Mouse (Mus musculus) small intestine, adult 2 months (tissue): ENCODE results near the gene Ankrd24. TPM values are rescaled to one million over a fixed set of nuclear protein-coding genes. Genes with fewer than 3 reads are reported as not detected.
"Not testable (repeated sequence)": the region's sequence is repeated elsewhere in the genome, so short reads cannot be mapped to it uniquely, and the experiment has no call there.

ENCODE experiments used
- H3K27ac ChIP-seq: fragments of 200-500 bp; 2 replicates; pipeline ENCODE4 v1.5.1; 2012; ENCODE audit warnings: low read depth, low read length, control low read depth, inconsistent platforms; ENCODE audit not compliant: insufficient read depth
- H3K27me3 ChIP-seq: fragments of 200-500 bp; 2 replicates; pipeline ENCODE4 v1.6.1; 2012; ENCODE audit warnings: mild to moderate bottlenecking, moderate library complexity, low read length, inconsistent platforms; ENCODE audit not compliant: control insufficient read depth, insufficient read depth
- H3K36me3 ChIP-seq: fragments of 200-500 bp; 2 replicates; pipeline ENCODE4 v1.6.1; 2012; ENCODE audit warnings: mild to moderate bottlenecking, low read length, control low read depth, inconsistent platforms; ENCODE audit not compliant: control insufficient read depth, insufficient read depth
- H3K4me1 ChIP-seq: fragments of 200-500 bp; 2 replicates; pipeline ENCODE4 v1.6.1; 2012; ENCODE audit warnings: low read length, inconsistent platforms, mixed read lengths; ENCODE audit not compliant: control insufficient read depth, insufficient read depth, insufficient read length
- H3K4me3 ChIP-seq: fragments of 200-500 bp; 2 replicates; pipeline ENCODE4 v1.5.1; 2012; ENCODE audit warnings: low read depth, mild to moderate bottlenecking, control low read depth, inconsistent platforms, low read length, moderate library complexity
- CTCF ChIP-seq: fragments of 200-500 bp; IDR thresholded peaks from 2 replicates; pipeline ENCODE4 v1.5.1; 2012; ENCODE audit warnings: low read depth, mild to moderate bottlenecking, control low read depth, inconsistent platforms, low read length, moderate library complexity, mixed read lengths; ENCODE audit not compliant: insufficient replicate concordance, insufficient read length; ENCODE audit errors: extremely low read depth
- POLR2A ChIP-seq: fragments of 200-500 bp; IDR thresholded peaks from 2 replicates; pipeline ENCODE4 v1.6.1; 2012; ENCODE audit warnings: low read depth, mild to moderate bottlenecking, control low read depth, inconsistent platforms, low read length, moderate library complexity
- WGBS: fragments of 180-500 bp; shearing (Covaris S2); methylation state at CpG from one replicate; pipeline ENCODE4 v1.1.7; 2018; 5-methylcytosine and 5-hydroxymethylcytosine counted together
- polyA plus RNA-seq: library from polyadenylated mRNA; depleted of rRNA; stranded (reverse); fragments of >200 nt; gene quantifications from 2 replicates; pipeline ENCODE4 v1.2.3, GENCODE M21; 2012

Ankrd24 gene
- polyA plus RNA-seq, 1 experiment, result 11.3 TPM

DNA sequence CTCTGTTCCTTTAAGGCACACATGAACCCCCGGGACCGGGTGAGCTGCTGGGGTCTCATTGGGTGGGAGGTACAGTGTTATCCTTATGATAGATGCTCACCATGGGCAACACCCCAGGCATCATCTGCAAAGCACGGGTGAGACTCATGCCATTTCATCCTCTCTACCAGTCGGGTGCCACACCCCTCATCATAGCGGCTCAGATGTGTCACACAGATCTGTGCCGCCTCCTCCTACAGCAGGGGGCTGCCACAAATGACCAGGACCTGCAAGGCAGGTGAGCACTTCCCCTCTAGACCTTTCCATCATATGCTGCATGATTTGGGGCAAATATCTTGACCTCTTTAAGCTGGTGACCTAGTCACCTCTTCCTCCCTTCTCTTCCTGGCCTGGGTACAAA, 9.8 kb downstream of the Ankrd24 start:
- Histone ChIP-seq H3K27ac (no peak overlapping the region), H3K4me3 (no peak overlapping the region), H3K36me3 (no peaks in the 10 kb centered on the region), H3K4me1 (peaks cover 10% of the 10 kb centered on the region), H3K27me3 (no peaks in the 10 kb centered on the region)
- TF ChIP-seq CTCF (no peak), POLR2A (no peak)
- 60% methylated on average over 6 of the region's 6 CpGs for WGBS

DNA sequence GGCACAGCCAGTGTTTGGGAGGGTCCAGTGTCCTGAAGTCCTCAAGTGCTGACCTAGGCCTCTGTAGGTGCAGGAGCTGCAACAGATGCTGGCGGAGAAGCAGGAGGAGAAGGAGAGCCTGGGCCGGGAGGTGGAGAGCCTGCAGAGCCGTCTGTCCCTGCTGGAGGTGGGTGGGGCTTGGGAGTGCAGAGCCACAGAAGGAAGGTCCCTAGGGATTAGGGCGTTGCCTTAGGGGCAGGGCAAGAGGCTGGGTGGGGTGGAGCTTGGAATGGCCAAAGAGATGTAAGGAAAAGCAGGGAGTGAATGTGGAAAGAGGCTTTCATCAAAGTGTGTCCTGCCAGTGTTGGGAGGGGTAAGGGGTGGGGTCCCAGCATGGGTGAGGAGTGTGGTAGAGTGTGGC, 12.5 kb downstream of the Ankrd24 start:
- not testable (repeated sequence) for H3K27me3 ChIP-seq, H3K27ac ChIP-seq, H3K4me3 ChIP-seq, H3K4me1 ChIP-seq, H3K36me3 ChIP-seq
- WGBS, result 49% methylated on average over 4 of the region's 4 CpGs

DNA sequence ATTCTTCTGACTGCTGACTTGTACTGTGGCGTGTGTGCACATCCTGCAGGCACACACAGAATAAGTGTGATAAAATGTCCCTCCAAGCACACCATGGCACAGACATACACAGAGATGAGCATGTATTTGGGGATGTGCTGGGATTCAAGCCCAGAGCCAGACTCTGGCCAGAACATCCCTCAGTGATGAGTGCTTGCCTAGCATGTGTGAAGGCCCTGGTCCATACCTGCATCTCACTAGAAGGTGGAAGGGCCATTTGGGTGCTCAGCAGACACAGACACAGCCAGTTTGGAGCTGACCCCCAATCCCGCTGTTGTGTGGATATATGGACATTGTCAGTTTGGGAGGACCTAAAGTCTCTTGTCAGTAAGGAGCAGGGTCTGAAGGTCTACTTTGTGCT, 13.2 kb downstream of the Ankrd24 start:
- no peak overlapping the region for H3K27ac ChIP-seq
- H3K27me3 ChIP-seq, result no peaks in the 10 kb centered on the region
- H3K4me1 ChIP-seq, result peaks cover 9% of the 10 kb centered on the region; the same call in 1 of the 2 replicates
- TF ChIP-seq POLR2A, result no peak
- no peak for TF ChIP-seq CTCF
- WGBS, result 94% methylated on average over 2 of the region's 2 CpGs
- no peaks in the 10 kb centered on the region for H3K36me3 ChIP-seq
- no peak overlapping the region for H3K4me3 ChIP-seq

DNA sequence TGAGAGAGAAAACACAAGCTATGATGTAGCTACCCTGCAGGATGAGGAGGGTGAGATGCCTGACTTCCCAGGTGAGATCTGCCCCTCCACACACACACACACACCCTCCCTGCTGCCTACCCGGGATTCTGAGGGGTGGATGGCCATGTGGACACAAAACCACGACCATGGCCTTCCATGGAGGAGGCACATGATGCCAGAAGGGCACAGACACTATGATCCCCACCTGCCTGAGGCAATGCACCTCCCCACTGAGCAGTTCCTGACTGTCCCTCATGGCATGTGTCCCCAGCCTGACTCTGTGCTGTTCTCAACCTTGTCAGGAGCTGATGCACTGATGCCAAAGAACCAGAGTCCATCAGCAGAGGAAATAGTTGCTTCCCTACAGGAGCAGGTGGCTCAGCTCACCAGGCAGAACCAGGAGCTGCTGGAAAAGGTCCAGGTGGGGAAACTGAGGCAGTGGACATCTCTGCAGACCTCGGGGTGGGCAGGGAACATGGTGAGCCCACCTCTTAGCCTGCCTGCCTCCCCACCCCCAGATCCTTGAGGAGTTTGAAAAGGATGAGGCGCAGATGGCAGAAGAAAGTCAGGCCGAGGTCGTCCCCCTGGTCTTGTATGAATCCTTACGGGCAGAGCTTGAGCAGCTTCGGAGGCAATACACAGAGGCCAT, 13.8 kb downstream of the Ankrd24 start:
- H3K27ac ChIP-seq, result no peak overlapping the region
- peak overlapping the region; percentile 85; the same call in 1 of the 2 replicates for H3K4me3 ChIP-seq
- WGBS, result 64% methylated on average over 8 of the region's 8 CpGs
- TF ChIP-seq CTCF (no peak), POLR2A (no peak)
- peaks cover 9% of the 10 kb centered on the region; the same call in 1 of the 2 replicates for H3K4me1 ChIP-seq
- no peaks in the 10 kb centered on the region for H3K27me3 ChIP-seq
- H3K36me3 ChIP-seq, result no peaks in the 10 kb centered on the region

DNA sequence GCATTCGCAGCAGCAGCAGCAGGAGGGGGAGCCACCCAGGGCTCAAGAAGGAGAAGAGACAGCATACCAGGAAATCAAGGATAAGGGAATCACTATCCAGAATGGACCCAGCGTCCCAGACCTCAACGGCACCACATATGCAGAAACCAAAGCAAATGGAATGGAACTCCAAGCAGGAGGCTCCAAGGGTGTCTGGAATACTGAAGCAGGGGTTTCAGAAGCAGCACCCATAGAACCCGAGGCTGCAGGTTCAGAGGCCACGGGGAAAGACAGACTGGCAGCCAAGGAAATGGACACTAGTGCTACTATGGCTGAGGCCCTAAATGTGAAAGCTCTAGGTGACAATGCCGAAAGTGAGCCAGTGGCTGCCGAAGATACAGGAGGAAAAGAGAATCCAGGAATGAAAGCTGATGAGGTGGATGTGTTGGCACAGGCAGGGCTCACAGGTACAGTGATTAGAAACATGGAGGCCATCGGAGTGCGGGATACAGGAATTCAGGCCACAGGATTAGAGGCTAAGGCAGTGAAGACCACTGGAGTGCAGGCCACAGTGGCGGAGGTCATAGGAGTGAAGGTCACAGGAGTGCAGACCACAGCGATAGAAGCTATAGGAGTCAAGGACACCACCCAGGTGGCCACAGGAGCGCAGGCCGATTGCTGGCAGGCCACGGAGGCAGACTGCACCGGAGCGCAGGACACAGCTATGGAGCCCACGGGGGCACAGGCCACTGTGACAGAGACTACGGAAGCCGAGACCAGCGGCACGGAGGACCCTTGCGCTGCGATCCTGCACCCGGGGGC, 14.5 kb downstream of the Ankrd24 start:
- TF ChIP-seq POLR2A, result no peak
- TF ChIP-seq CTCF, result no peak
- Histone ChIP-seq H3K4me1 (peaks cover 9% of the 10 kb centered on the region; the same call in 1 of the 2 replicates), H3K27ac (peak overlapping the region; percentile 88), H3K36me3 (no peaks in the 10 kb centered on the region), H3K4me3 (peak overlapping the region; percentile 85), H3K27me3 (no peaks in the 10 kb centered on the region)
- 9% methylated on average over 24 of the region's 24 CpGs for WGBS

DNA sequence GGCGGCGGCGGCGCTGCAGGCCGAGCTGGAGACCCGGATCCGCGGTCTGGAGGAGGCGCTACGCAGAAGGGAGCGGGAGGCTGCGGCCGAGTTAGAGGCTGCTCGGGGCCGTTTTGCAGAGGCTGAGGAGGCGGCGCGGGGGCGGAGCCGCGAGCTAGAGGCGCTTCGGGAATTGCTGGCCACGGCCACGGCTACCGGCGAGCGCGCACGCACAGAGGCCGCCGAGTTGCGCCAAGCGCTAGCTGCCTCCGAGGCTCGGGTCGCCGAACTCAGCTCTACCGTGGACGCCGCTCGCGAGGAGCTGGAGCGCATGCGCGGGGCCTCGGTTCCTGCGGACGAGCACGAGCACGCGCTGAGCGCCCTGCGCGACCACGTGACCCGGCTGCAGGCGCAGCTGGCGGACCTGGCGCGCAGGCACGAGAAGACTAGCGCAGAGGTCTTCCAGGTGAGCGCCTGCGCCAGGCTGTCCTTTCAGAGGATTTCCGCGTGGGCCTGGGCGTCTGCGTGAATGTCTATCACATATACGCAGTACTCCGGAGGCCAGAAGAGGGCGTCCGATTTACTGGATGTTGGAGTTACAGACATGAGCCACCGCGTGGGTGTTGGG, 15.2 kb downstream of the Ankrd24 start:
- Histone ChIP-seq H3K27ac (peak overlapping the region; percentile 88), H3K36me3 (no peaks in the 10 kb centered on the region), H3K4me3 (peak overlapping the region; percentile 85), H3K4me1 (peaks cover 9% of the 10 kb centered on the region; the same call in 1 of the 2 replicates), H3K27me3 (no peaks in the 10 kb centered on the region)
- TF ChIP-seq POLR2A, result peak; percentile 68
- peak; percentile 44; the same call in 1 of the 2 replicates for TF ChIP-seq CTCF
- 1% methylated on average over 74 of the region's 75 CpGs for WGBS

DNA sequence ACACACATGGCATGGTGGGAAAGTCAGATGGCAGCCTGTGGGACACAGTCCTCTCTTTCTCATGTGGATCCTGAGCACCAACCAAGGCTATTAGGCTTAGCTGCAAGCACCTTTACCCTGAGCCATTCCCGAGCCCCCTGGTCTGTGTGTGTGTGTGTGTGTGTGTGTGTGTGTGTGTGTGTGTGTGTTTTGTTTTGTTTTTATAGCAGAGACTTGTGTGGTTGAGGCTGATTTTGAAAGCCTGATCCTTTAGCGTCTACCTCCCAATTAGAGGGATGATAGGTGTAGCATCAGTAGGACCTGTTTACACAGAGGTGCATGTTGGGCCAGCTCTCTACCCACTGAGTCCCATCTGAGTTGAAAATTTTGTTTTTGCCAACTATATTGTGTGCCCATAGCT, 15.8 kb downstream of the Ankrd24 start:
- Histone ChIP-seq H3K4me3 (peak overlapping the region; percentile 85), H3K36me3 (no peaks in the 10 kb centered on the region), H3K27ac (no peak overlapping the region), H3K27me3 (no peaks in the 10 kb centered on the region), H3K4me1 (peaks cover 9% of the 10 kb centered on the region; the same call in 1 of the 2 replicates)
- 44% methylated on average over 2 of the region's 2 CpGs for WGBS
- TF ChIP-seq CTCF, result no peak
- TF ChIP-seq POLR2A, result no peak
